Mouse (Mus musculus): ENCODE results near the gene Adcy1. TPM values are rescaled to one million over a fixed set of nuclear protein-coding genes. Genes with fewer than 3 reads are reported as not detected.

Gene Adcy1
- total and polyA plus RNA-seq, 3 experiments, result 0.03 to 0.38 TPM; not detected in 1

DNA sequence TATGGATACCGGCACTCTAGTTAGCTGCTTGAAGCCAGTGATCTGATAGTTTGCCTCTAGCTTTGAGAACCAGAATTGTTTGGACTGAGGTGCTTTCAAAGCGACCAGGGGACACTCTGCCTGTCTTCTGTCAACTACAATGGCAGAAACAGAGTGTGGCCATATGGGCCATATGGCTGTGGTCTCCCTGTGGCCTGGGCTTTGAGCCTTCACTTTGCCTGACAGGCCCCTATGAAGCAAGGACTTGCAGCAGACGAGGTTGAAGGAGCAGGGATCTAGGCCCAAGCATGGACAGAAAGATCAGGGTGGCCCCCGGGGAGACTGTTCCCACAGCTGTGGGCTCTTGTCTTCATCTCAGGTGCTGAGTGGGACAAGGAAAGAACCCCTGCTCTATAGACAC, 4.0 kb downstream of the Adcy1 start:
- Histone ChIP-seq H3K9me3 (replicated peaks; ENCODE audit: low read length) (peaks cover 22% of the 10 kb centered on the region), H3K27me3 (replicated peaks) (peaks cover 43% of the 10 kb centered on the region), H3K36me3 (replicated peaks in 1 of 2; ENCODE audit: control insufficient read depth in 1 of 2, insufficient read depth in 1 of 2, low read length in 1 of 2) (no peaks in the 10 kb centered on the region), H3K4me2 (ENCODE audit: insufficient read depth, low read depth, poor library complexity, severe bottlenecking) (no peak overlapping the region), H3K4me1 (ENCODE audit: control insufficient read depth in 1 of 2, insufficient read depth in 2 of 2) (no peaks in the 10 kb centered on the region), H3K9ac (ENCODE audit: insufficient read depth, low read depth) (no peak overlapping the region), H3K4me3 (replicated peaks in 1 of 3; ENCODE audit: low read depth in 2 of 3, low read length in 2 of 3, poor library complexity in 1 of 3) (no peak overlapping the region), H3K79me2 (replicated peaks; ENCODE audit: control insufficient read depth, extremely low read depth, insufficient read depth, poor library complexity, severe bottlenecking) (no peaks in the 10 kb centered on the region), H3K27ac (ENCODE audit: insufficient read depth, low read depth) (no peak overlapping the region)
- dilution Hi-C loops (cut with MboI; ENCODE audit: extremely low pct_ligation_motif_present, extremely low pct_unique_long_range_greater_than_20kb, low sequenced_read_pairs) (no loop called here), in situ Hi-C loops (cut with MboI; ENCODE audit: low pct_ligation_motif_present, low pct_unique_long_range_greater_than_20kb, low sequenced_read_pairs) (no loop called here)
- no peak for DNase-seq (ENCODE audit: extremely low read depth)
- TF ChIP-seq ZC3H11A (IDR thresholded peaks at IDR 0.05; ENCODE audit: low read depth, low read length) (no peak), UBTF (IDR thresholded peaks at IDR 0.05; ENCODE audit: low read depth, low read length) (no peak), ZMIZ1 (IDR thresholded peaks at IDR 0.05; ENCODE audit: low read depth, low read length) (no peak), NELFE (IDR thresholded peaks at IDR 0.05; ENCODE audit: low read depth, low read length) (no peak), MAZ (IDR thresholded peaks at IDR 0.05; ENCODE audit: low read depth, low read length) (no peak), MAX (IDR thresholded peaks at IDR 0.05; ENCODE audit: low read length) (no peak), PAX5 (IDR thresholded peaks at IDR 0.05; ENCODE audit: low read length) (no peak), CHD2 (IDR thresholded peaks at IDR 0.05; ENCODE audit: low read length) (no peak), TBP (conservative IDR thresholded peaks at IDR 0.05; ENCODE audit: low read depth, low read length) (no peak), BHLHE40 (IDR thresholded peaks at IDR 0.05; ENCODE audit: low read depth, low read length) (no peak), ELF1 (IDR thresholded peaks at IDR 0.05; ENCODE audit: low read depth, low read length) (no peak)

DNA sequence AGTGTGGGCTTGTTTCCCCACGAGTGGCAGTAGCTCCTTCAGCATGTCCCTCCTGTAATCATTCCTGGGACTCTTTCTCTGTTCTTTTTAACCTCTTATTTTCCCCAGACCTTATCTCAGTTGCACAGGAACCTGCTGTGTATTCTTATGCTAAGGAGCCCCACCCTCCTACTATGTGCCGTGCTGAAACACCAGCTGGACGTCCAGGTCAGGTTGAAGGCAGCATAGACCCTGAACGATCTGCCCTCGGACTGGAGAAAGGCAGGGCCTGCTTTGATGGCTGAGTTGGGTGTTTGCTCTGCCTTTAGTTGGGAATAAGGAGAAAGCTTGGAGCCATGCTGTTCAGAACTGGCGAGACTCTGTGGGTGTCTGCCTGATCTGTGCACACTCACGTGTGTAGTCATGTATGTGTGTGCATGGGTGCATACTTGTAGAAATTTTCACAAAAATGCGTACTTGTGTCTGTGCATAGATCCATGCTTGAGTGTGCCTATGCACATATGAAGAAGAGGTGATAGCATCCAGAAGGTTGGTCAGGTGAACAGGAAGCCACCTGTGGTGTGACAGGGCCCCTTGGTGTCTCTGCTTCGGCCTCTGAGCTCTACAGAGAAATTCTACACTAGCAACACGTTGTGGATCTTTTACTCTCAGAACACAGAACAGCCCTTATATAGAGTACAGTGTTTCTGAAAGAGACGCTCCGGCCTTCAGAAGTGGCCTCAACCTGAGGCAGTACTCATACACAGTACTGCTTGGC, 5.4 kb downstream of the Adcy1 start:
- TF ChIP-seq POLR2AphosphoS2 (IDR thresholded peaks at IDR 0.05; ENCODE audit: low read depth, low read length) (no peak), UBTF (IDR thresholded peaks at IDR 0.05; ENCODE audit: low read depth, low read length) (no peak), CTCF (conservative IDR thresholded peaks at IDR 0.05 in 1 of 2, IDR thresholded peaks at IDR 0.05 in 1 of 2; ENCODE audit: low read depth in 2 of 2, low read length in 2 of 2) (no peak), TBP (conservative IDR thresholded peaks at IDR 0.05; ENCODE audit: low read depth, low read length) (no peak), ZMIZ1 (IDR thresholded peaks at IDR 0.05; ENCODE audit: low read depth, low read length) (no peak), ZKSCAN1 (IDR thresholded peaks at IDR 0.05; ENCODE audit: borderline replicate concordance, low read depth, low read length) (no peak), NELFE (IDR thresholded peaks at IDR 0.05; ENCODE audit: low read depth, low read length) (no peak), ZNF384 (IDR thresholded peaks at IDR 0.05; ENCODE audit: low read depth, low read length) (no peak), RCOR1 (conservative IDR thresholded peaks at IDR 0.05; ENCODE audit: low read depth, low read length) (no peak), MXI1 (IDR thresholded peaks at IDR 0.05; ENCODE audit: low read depth, low read length) (no peak), ETS1 (conservative IDR thresholded peaks at IDR 0.05; ENCODE audit: low read depth, low read length) (no peak), POLR2A (IDR thresholded peaks at IDR 0.05; ENCODE audit: low read depth, low read length) (no peak), KAT2A (IDR thresholded peaks at IDR 0.05; ENCODE audit: insufficient replicate concordance, low read length) (no peak), IRF4 (IDR thresholded peaks at IDR 0.05; ENCODE audit: low read depth, low read length) (no peak), SIN3A (IDR thresholded peaks at IDR 0.05; ENCODE audit: low read length) (no peak), SMC3 (IDR thresholded peaks at IDR 0.05; ENCODE audit: low read depth, low read length) (no peak)
- H3K4me3 ChIP-seq (replicated peaks in 1 of 3; ENCODE audit: low read depth in 2 of 3, low read length in 2 of 3, poor library complexity in 1 of 3), result no peak overlapping the region
- no peaks in the 10 kb centered on the region for H3K36me3 ChIP-seq (replicated peaks in 1 of 2; ENCODE audit: control insufficient read depth in 1 of 2, insufficient read depth in 1 of 2, low read length in 1 of 2)
- dilution Hi-C loops (cut with MboI; ENCODE audit: extremely low pct_ligation_motif_present, extremely low pct_unique_long_range_greater_than_20kb, low sequenced_read_pairs) (no loop called here), in situ Hi-C loops (cut with MboI; ENCODE audit: low pct_ligation_motif_present, low pct_unique_long_range_greater_than_20kb, low sequenced_read_pairs) (no loop called here)
- no peaks in the 10 kb centered on the region for H3K79me2 ChIP-seq (replicated peaks; ENCODE audit: control insufficient read depth, extremely low read depth, insufficient read depth, poor library complexity, severe bottlenecking)
- peaks cover 54% of the 10 kb centered on the region for H3K27me3 ChIP-seq (replicated peaks)
- H3K4me2 ChIP-seq (ENCODE audit: insufficient read depth, low read depth, poor library complexity, severe bottlenecking), result no peak overlapping the region
- no peak for DNase-seq (ENCODE audit: extremely low read depth)
- H3K9ac ChIP-seq (ENCODE audit: insufficient read depth, low read depth), result no peak overlapping the region
- peaks cover 13% of the 10 kb centered on the region for H3K9me3 ChIP-seq (replicated peaks; ENCODE audit: low read length)
- H3K27ac ChIP-seq (ENCODE audit: insufficient read depth, low read depth), result no peak overlapping the region
- H3K4me1 ChIP-seq (ENCODE audit: control insufficient read depth in 1 of 2, insufficient read depth in 2 of 2), result no peaks in the 10 kb centered on the region
